ENCODE assay signal across 18 mouse cellular contexts in genomic region chr4:101578720-101579119, GRCm38 (mm10).
A peak's percentile ranks its signal among the peaks of the same experiment; 100 is the strongest.
DNase-seq lines count a peak whose midpoint lies in the region; TF ChIP-seq lines count a peak whose summit lies in the region.
"Had no signal": no experiment of that assay in that cellular context is flagged by ENCODE, and none has a peak within 500 bp of the region (broad histone marks: within the 10 kb centered on the region; RNA-seq: fewer than 3 reads in every experiment).

No protein-coding gene starts in this region.

- H3K27ac ChIP-seq in layer of hippocampus, adult 2 months: peak overlapping the region; percentile 53; the same call in 1 of the 2 replicates
- H3K27ac ChIP-seq: forebrain, embryonic 13.5 days; liver, embryonic 12.5 days had no signal

- H3K4me3 ChIP-seq in layer of hippocampus, adult 2 months: no peak overlapping the region
- H3K4me3 ChIP-seq: forebrain, embryonic 13.5 days; liver, embryonic 12.5 days had no signal

- peak; percentile 41 for DNase-seq in cerebellum, adult 11-12 months
- DNase-seq in cerebellum, adult 8-10 months: no peak
- peak; percentile 70 for DNase-seq in kidney, adult 11 months
- DNase-seq in kidney, postnatal 4 days: no peak
- no peak for DNase-seq in layer of hippocampus, adult 2 months (ENCODE audit: low spot score in 2 of 2)
- no peak for DNase-seq in layer of hippocampus, postnatal 25 days (ENCODE audit: extremely low spot score in 1 of 2, low spot score in 1 of 2)
- peak; percentile 41 to 76 for DNase-seq in kidney, postnatal 25 days
- DNase-seq in thymus, postnatal 25 days: no peak
- DNase-seq: adrenal gland, adult 8-10 months; gastrocnemius, postnatal 10 days; layer of hippocampus, adult 9-11 months; left cerebral cortex, postnatal 4 days; liver, postnatal 0 days; lung, postnatal 36 days; midbrain, embryonic 14.5 days; thymus, adult 2 months had no signal

- TF ChIP-seq CTCF in layer of hippocampus, adult 2 months (conservative IDR thresholded peaks at IDR 0.05): no peak

Comparison
In these comparisons a context has a peak if more than half of its experiments do, and no peak if none do; other contexts are left out.
1. DNase-seq: peak in cerebellum, adult 11-12 months (single experiment), kidney, adult 11 months (single experiment) and kidney, postnatal 25 days (2 of 2); none in cerebellum, adult 8-10 months (single experiment), kidney, postnatal 4 days (0 of 2), layer of hippocampus, adult 2 months (0 of 2), layer of hippocampus, postnatal 25 days (0 of 2) and thymus, postnatal 25 days (single experiment).